Mouse (Mus musculus): ENCODE measurements around the gene Rmnd5a.

DNA sequence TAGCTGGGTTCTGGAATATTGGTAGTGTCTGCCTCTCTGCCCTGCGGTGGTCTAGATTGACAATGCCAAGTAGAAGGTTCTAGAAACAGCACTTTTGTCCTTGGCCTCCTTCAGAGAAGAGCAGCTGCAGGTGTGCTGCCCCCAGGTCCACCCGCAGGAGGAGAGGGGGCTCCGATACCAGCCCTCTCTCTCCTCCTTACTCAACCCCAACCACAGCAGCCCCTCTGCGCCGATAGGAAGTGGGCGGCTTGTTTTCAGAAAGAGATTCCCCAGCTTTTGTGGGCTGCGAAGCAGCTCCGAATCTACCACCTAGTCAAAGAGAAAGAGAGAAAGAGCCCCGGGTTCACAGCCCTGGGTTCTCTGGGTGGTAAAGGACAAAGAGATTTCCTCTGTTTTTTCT is 99.3 kb downstream of the Rmnd5a start:
- no peak for TF ChIP-seq GATA1 (IDR thresholded peaks at IDR 0.05; ENCODE audit: borderline replicate concordance, low read length)
- TF ChIP-seq FLI1 (IDR thresholded peaks at IDR 0.05; ENCODE audit: low read length) = no peak

All from megakaryocyte, embryonic 14.5 days (primary cell).